Mouse (Mus musculus) bone marrow macrophage, adult 2 months (primary cell): ENCODE data around the gene Ssx2ip.

Source experiments
- CTCF ChIP-seq: IDR thresholded peaks from 2 replicates; pipeline ENCODE4 v1.5.1; 2012; ENCODE audit warnings: low read depth, mild to moderate bottlenecking, low read length, moderate library complexity
- POLR2A ChIP-seq: IDR thresholded peaks from 2 replicates; pipeline ENCODE4 v1.6.1; 2012; ENCODE audit warnings: mild to moderate bottlenecking, low read depth, low read length, borderline replicate concordance

DNA sequence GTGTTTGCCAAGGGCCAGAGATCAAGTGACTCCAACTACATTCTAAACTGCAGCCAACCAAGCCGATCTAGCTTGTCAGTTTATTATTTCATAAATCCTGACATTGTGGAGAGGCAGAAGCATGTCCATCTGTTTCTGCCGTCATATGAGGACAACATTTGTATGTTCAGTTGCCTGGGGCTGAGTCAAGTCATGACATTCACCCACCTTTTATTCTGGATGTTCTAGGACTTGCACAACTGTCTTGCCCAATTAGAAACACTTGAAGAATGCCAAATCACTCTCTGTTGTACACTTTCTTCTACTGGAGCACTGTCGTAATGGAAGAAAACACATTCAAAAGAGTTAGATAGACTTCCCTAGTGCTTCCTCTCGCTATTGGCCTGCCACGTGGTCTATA is 27.2 kb upstream of the Ssx2ip start:
- TF ChIP-seq POLR2A (no peak), CTCF (no peak)
